Mouse (Mus musculus): ENCODE data around the gene Pcmtd2. TPM values are rescaled to one million over a fixed set of nuclear protein-coding genes. Genes with fewer than 3 reads are reported as not detected.
"Not testable (repeated sequence)": the region's sequence is repeated elsewhere in the genome, so short reads cannot be mapped to it uniquely, and the experiment has no call there.

Pcmtd2 gene
- polyA plus RNA-seq (2015; fragmentation: Nextera tagmentation; extraction: Ambion mirVana) = 36.6 and 40.9 TPM in 2 replicates

- Histone ChIP-seq H3K4me3 (ENCODE audit: low read length) (peak within 1 kb of the TSS; percentile 78), H3K27ac (ENCODE audit: low read length) (peak within 1 kb of the TSS; percentile 87), H3K4me1 (ENCODE audit: insufficient read depth, low read length) (peaks cover 8% of the 10 kb centered on the region), H3K27me3 (ENCODE audit: insufficient read depth, low read length) (no peaks in the 10 kb centered on the region), H3K4me2 (replicated peaks; ENCODE audit: low read depth, low read length) (peak within 1 kb of the TSS; percentile 85), H3K36me3 (ENCODE audit: insufficient read depth, low read length) (peaks cover 7% of the 10 kb centered on the region; the same call in 1 of the 2 replicates), H3K9me3 (ENCODE audit: low read length) (no peaks in the 10 kb centered on the region), H3K9ac (replicated peaks; ENCODE audit: low read length) (peak within 1 kb of the TSS; percentile 85)
- ATAC-seq (ENCODE audit: low FRiP score, low TSS enrichment) = peak; percentile 99
- 0% methylated on average over 35 of the region's 35 CpGs for WGBS
Observed at GRCm38 (mm10) chr2:181837372-181838292, at the start of gene Pcmtd2. Gene Pcmtd2, plus strand, starts transcription at chr2:181837854.

GRCm38 (mm10) chr2:181789396-181789795, 48.3 kb upstream of the Pcmtd2 start:
- WGBS = 80% methylated on average over 6 of the region's 6 CpGs
- Histone ChIP-seq H3K9ac (replicated peaks; ENCODE audit: low read length) (no peak overlapping the region), H3K27ac (ENCODE audit: low read length) (no peak overlapping the region), H3K36me3 (ENCODE audit: insufficient read depth, low read length) (no peaks in the 10 kb centered on the region), H3K9me3 (ENCODE audit: low read length) (no peaks in the 10 kb centered on the region), H3K4me3 (ENCODE audit: low read length) (no peak overlapping the region), H3K27me3 (ENCODE audit: insufficient read depth, low read length) (no peaks in the 10 kb centered on the region), H3K4me2 (replicated peaks; ENCODE audit: low read depth, low read length) (no peak overlapping the region), H3K4me1 (ENCODE audit: insufficient read depth, low read length) (no peaks in the 10 kb centered on the region)
- ATAC-seq (ENCODE audit: low FRiP score, low TSS enrichment) = no peak

GRCm38 (mm10) chr2:181793186-181793585, 44.5 kb upstream of the Pcmtd2 start:
- WGBS = 83% methylated on average over 8 of the region's 8 CpGs
- ATAC-seq (ENCODE audit: low FRiP score, low TSS enrichment); H3K27me3 ChIP-seq (ENCODE audit: insufficient read depth, low read length); H3K27ac ChIP-seq (ENCODE audit: low read length); H3K4me2 ChIP-seq (replicated peaks; ENCODE audit: low read depth, low read length); H3K36me3 ChIP-seq (ENCODE audit: insufficient read depth, low read length); H3K4me1 ChIP-seq (ENCODE audit: insufficient read depth, low read length); H3K4me3 ChIP-seq (ENCODE audit: low read length); H3K9ac ChIP-seq (replicated peaks; ENCODE audit: low read length); H3K9me3 ChIP-seq (ENCODE audit: low read length): not testable (repeated sequence)

GRCm38 (mm10) chr2:181795641-181796130, 42.0 kb upstream of the Pcmtd2 start:
- no peak overlapping the region for H3K9ac ChIP-seq (replicated peaks; ENCODE audit: low read length)
- H3K4me3 ChIP-seq (ENCODE audit: low read length) = no peak overlapping the region
- H3K4me2 ChIP-seq (replicated peaks; ENCODE audit: low read depth, low read length) = no peak overlapping the region
- no peaks in the 10 kb centered on the region for H3K4me1 ChIP-seq (ENCODE audit: insufficient read depth, low read length)
- 67% methylated on average over 3 of the region's 3 CpGs for WGBS
- H3K9me3 ChIP-seq (ENCODE audit: low read length) = no peaks in the 10 kb centered on the region
- H3K27ac ChIP-seq (ENCODE audit: low read length) = no peak overlapping the region
- H3K36me3 ChIP-seq (ENCODE audit: insufficient read depth, low read length) = no peaks in the 10 kb centered on the region
- no peak for ATAC-seq (ENCODE audit: low FRiP score, low TSS enrichment)
- no peaks in the 10 kb centered on the region for H3K27me3 ChIP-seq (ENCODE audit: insufficient read depth, low read length)

- ATAC-seq (ENCODE audit: low FRiP score, low TSS enrichment) = no peak
- H3K36me3 ChIP-seq (ENCODE audit: insufficient read depth, low read length) = no peaks in the 10 kb centered on the region
- WGBS = 78% methylated on average over 8 of the region's 8 CpGs
Observed at GRCm38 (mm10) chr2:181797672-181798071, 40.0 kb upstream of the Pcmtd2 start.

GRCm38 (mm10) chr2:181829032-181829650, 8.5 kb upstream of the Pcmtd2 start:
- H3K27ac ChIP-seq (ENCODE audit: low read length) = no peak overlapping the region
- H3K4me1 ChIP-seq (ENCODE audit: insufficient read depth, low read length) = no peaks in the 10 kb centered on the region
- no peak overlapping the region for H3K9ac ChIP-seq (replicated peaks; ENCODE audit: low read length)
- H3K27me3 ChIP-seq (ENCODE audit: insufficient read depth, low read length) = no peaks in the 10 kb centered on the region
- no peak overlapping the region for H3K4me2 ChIP-seq (replicated peaks; ENCODE audit: low read depth, low read length)
- H3K9me3 ChIP-seq (ENCODE audit: low read length) = no peaks in the 10 kb centered on the region
- ATAC-seq (ENCODE audit: low FRiP score, low TSS enrichment) = no peak
- no peaks in the 10 kb centered on the region for H3K36me3 ChIP-seq (ENCODE audit: insufficient read depth, low read length)
- WGBS = 71% methylated on average over 2 of the region's 2 CpGs
- H3K4me3 ChIP-seq (ENCODE audit: low read length) = no peak overlapping the region

More at GRCm38 (mm10) chr2:181797672-181798071, 40.0 kb upstream of the Pcmtd2 start:
- Histone ChIP-seq H3K27me3 (ENCODE audit: insufficient read depth, low read length) (no peaks in the 10 kb centered on the region), H3K4me2 (replicated peaks; ENCODE audit: low read depth, low read length) (no peak overlapping the region), H3K27ac (ENCODE audit: low read length) (no peak overlapping the region), H3K4me3 (ENCODE audit: low read length) (no peak overlapping the region), H3K9me3 (ENCODE audit: low read length) (no peaks in the 10 kb centered on the region), H3K9ac (replicated peaks; ENCODE audit: low read length) (no peak overlapping the region), H3K4me1 (ENCODE audit: insufficient read depth, low read length) (0 out of 2 replicates have a peak, but pooled peaks cover 4% of the 10 kb centered on the region)

- H3K9me3 ChIP-seq (ENCODE audit: low read length) = no peaks in the 10 kb centered on the region
- 76% methylated on average over 2 of the region's 2 CpGs for WGBS
- no peaks in the 10 kb centered on the region for H3K36me3 ChIP-seq (ENCODE audit: insufficient read depth, low read length)
- H3K27me3 ChIP-seq (ENCODE audit: insufficient read depth, low read length) = no peaks in the 10 kb centered on the region
- ATAC-seq (ENCODE audit: low FRiP score, low TSS enrichment) = no peak
- no peaks in the 10 kb centered on the region for H3K4me1 ChIP-seq (ENCODE audit: insufficient read depth, low read length)
- H3K4me3 ChIP-seq (ENCODE audit: low read length) = no peak overlapping the region
- no peak overlapping the region for H3K4me2 ChIP-seq (replicated peaks; ENCODE audit: low read depth, low read length)
- no peak overlapping the region for H3K27ac ChIP-seq (ENCODE audit: low read length)
- no peak overlapping the region for H3K9ac ChIP-seq (replicated peaks; ENCODE audit: low read length)
Observed at GRCm38 (mm10) chr2:181832745-181833144, 4.9 kb upstream of the Pcmtd2 start.

- H3K4me1 ChIP-seq (ENCODE audit: insufficient read depth, low read length) = peaks cover 8% of the 10 kb centered on the region
- H3K4me2 ChIP-seq (replicated peaks; ENCODE audit: low read depth, low read length) = peak overlapping the region; percentile 85
- H3K9me3 ChIP-seq (ENCODE audit: low read length) = no peaks in the 10 kb centered on the region
- no peaks in the 10 kb centered on the region for H3K27me3 ChIP-seq (ENCODE audit: insufficient read depth, low read length)
- ATAC-seq (ENCODE audit: low FRiP score, low TSS enrichment) = peak; percentile 43; the same call in 1 of the 2 replicates
- peak overlapping the region; percentile 85 for H3K9ac ChIP-seq (replicated peaks; ENCODE audit: low read length)
- H3K4me3 ChIP-seq (ENCODE audit: low read length) = peak overlapping the region; percentile 78
- peaks cover 8% of the 10 kb centered on the region; the same call in 1 of the 2 replicates for H3K36me3 ChIP-seq (ENCODE audit: insufficient read depth, low read length)
- peak overlapping the region; percentile 87; the same call in 1 of the 2 replicates for H3K27ac ChIP-seq (ENCODE audit: low read length)
- 1% methylated on average over 3 of the region's 3 CpGs for WGBS
Observed at GRCm38 (mm10) chr2:181838293-181838680, 633 bp downstream of the Pcmtd2 start.

- no peak overlapping the region for H3K4me2 ChIP-seq (replicated peaks; ENCODE audit: low read depth, low read length)
- no peak for ATAC-seq (ENCODE audit: low FRiP score, low TSS enrichment)
- H3K27me3 ChIP-seq (ENCODE audit: insufficient read depth, low read length) = no peaks in the 10 kb centered on the region
- H3K9ac ChIP-seq (replicated peaks; ENCODE audit: low read length) = no peak overlapping the region
- no peak overlapping the region for H3K4me3 ChIP-seq (ENCODE audit: low read length)
- 95% methylated on average over 5 of the region's 5 CpGs for WGBS
- no peak overlapping the region for H3K27ac ChIP-seq (ENCODE audit: low read length)
- H3K4me1 ChIP-seq (ENCODE audit: insufficient read depth, low read length) = no peaks in the 10 kb centered on the region
- peaks cover 28% of the 10 kb centered on the region; the same call in 1 of the 2 replicates for H3K36me3 ChIP-seq (ENCODE audit: insufficient read depth, low read length)
- no peaks in the 10 kb centered on the region for H3K9me3 ChIP-seq (ENCODE audit: low read length)
Observed at GRCm38 (mm10) chr2:181845709-181846394, 8.2 kb downstream of the Pcmtd2 start.
